Mouse (Mus musculus) mouse trophoblast stem cell (cell line): ENCODE measurements around the gene Copb1.

Source experiments
- in situ Hi-C, 2 experiments: fragments of 300-500 bp; cut with MseI, MboI; formaldehyde crosslinking; loops; 2 replicates in 1 of 2; 3 replicates in 1 of 2; pipeline ENCODE4 v1.15.1; 2025

The Copb1 gene

DNA sequence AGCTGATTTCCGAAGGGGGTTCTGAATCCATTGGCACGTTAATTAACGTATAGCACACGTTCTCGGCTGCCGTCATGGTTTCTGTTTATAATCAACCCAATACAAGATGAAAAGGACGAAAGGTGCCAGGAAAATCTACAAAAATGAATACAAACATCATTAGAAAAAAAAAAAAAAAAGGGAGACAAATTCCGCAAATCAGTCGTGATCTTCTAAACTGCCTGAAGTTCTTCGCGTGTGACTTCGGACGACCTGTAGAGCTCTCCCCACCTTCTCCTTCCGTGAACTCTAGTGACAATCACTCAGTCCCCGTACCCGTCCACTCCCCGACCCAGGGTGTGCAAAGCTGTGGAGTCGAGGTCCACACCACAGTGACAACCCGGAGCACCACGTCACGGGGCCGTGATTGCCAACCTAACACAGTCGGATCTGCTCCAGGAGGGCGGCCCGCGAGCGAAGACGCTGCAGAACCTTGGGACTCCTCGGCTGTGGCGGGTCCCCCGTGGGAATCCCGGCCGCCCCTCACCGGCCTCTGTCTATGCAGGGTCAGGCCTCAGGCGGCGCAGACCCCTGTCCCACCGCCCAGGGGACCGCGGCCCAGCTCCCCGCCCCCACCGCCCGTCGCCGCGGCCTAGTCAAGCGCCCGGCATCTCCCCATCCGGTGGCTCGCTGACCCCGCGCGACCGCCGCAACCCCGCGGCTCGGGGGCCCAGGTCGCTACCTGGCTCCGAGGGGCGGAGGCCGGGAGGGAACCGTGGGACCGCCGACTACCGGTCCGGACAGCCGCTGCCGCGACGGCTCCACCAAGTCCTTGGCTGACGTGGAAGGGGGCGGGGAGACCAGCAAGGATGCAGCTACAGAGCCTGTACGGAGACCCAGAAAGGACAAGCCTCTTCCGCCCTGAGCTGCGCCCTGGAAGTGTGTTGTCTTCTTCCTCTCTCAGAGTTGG lies at the start of gene Copb1:
Gene Copb1 (minus strand): TSS at position 827 of the 949 bp plus-strand sequence.
- in situ Hi-C loops = no loop called here

GRCm38 (mm10) chr7:114301293-114301782 lies 46.8 kb upstream of the Copb1 start:
- in situ Hi-C loops = no loop called here

DNA sequence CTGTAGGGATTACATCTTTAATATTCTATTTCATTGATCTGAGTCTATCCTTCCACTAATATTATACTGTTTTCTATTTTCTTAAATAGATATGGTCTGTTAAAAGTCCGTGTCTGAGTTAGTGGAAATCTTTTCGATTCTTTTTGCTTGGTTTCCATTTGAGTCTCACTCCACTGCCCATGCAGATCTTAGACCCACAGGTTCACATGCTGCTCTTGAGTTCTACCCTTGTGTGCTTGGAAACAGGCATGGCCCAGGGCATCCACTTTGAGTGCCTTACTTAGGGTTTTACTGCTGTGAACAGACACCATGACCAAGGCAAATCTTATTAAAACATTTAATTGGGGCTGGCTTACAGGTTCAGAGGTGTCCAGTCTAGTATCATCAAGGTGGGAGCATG lies 46.3 kb upstream of the Copb1 start:
- in situ Hi-C loops = no loop called here

DNA sequence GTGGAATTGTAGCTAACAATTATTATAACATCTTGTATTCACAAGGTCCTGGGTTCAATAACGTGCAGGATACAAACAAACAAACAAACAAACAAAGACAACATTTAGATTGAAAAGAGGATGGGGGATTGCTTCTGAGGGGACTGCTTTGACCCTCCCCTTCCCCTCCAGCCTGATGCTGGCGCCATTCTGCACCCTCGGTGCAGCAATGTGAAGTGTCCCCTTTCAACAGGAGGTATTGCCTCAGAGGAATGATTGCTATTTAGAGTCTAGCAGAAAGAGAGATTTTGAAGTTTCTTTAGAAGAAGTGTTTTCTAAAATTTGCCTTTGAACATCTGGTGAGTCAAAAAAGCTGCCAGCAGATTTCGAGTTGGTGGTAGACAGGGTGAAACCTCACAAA lies 44.7 kb upstream of the Copb1 start:
- in situ Hi-C loops = no loop called here

DNA sequence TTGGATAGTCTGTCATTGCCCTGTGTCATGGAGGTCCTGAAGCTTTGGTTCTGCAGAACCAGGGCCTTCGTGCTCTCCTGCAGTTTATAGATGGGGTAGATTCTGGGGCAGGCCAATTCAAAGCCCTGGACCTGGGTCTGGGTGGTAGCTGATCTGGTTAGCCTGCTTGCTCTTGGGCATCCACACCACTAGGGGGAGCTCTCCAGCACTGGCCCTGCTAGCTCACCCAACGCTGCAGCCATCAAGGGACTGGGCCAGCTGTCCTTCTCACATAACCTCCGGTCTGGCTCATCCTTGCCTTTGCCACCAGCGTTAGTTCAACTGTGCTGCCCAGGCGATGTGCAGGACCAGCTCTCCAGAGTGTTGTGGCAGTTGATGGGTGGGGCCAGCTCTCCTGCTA lies 40.2 kb upstream of the Copb1 start:
- in situ Hi-C loops = no loop called here

GRCm38 (mm10) chr7:114293903-114294302 lies 39.4 kb upstream of the Copb1 start:
- in situ Hi-C loops = no loop called here

GRCm38 (mm10) chr7:114292501-114292971 lies 38.0 kb upstream of the Copb1 start:
- in situ Hi-C loops = no loop called here

DNA sequence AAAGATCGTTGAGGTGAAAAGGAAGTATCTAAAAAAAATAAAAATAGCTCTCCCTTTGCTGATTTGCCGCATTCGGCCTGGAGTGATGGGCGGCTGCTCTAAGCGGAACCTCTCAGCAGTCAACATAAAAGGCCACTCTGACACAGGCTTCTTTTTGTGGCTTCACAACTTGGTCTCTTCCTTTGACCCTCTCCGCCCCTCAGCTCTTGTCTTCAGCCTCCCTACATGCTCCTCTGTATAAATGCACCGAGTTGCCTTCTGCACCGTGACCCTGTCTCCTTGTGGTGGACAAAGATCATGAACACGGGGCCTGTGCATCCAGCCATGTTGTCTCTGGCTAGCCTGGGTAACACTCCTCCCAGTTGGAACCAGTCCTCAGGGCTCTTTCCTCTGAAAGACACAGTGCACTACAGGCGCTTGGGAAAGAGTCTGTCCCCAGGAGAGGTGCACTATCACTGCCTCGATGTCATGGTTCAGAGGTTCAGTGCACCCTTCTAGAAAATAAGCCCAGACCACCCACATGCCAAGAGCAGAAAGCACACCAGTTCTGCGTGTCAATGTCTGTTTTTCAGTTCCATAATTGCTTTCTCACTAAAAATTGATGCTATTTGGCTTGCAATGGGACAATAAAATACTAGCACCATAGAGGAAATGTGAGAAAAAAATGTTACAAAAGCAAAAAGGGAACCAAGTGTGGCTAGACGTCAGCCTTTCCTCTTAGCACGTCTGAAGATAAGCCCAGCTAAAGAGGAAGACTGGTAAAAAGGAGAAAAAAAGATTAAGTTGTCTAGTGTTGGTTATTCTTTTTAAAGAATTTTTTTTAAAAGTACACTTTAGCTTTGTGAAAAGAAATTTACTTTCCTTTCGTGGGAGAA lies 37.2 kb upstream of the Copb1 start:
- in situ Hi-C loops = no loop called here

DNA sequence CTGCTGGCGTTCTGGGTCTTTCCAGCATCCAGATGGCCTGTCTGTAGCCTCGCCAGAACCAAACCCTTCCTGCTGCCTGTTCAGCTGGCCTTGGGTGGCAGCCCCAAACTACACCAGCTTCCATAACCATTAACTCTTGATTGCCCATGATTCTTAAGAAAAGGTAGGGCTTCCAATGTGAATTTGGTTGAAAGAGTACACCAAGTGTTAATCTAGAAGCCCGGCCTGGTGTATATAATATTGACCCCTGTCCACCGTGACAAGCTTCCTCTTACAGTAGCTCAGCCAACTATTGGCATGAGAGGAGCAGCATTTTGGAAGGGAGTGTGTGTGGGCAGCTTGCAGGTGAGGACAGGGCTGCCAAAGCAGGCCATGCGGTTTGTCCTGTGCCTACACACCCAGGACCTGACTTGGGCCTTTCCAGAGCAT lies 35.6 kb upstream of the Copb1 start:
- in situ Hi-C loops = no loop called here

GRCm38 (mm10) chr7:114284296-114284910 lies 29.9 kb upstream of the Copb1 start:
- in situ Hi-C loops = no loop called here

GRCm38 (mm10) chr7:114283006-114283405 lies 28.5 kb upstream of the Copb1 start:
- in situ Hi-C loops = no loop called here

GRCm38 (mm10) chr7:114281671-114282070 lies 27.2 kb upstream of the Copb1 start:
- in situ Hi-C loops = no loop called here

GRCm38 (mm10) chr7:114276005-114276752 lies 21.7 kb upstream of the Copb1 start, which contains the start of gene Psma1:
Psma1 (minus strand) TSS chr7:114276118.
- in situ Hi-C loops = no loop called here

- in situ Hi-C loops = no loop called here
Measured at GRCm38 (mm10) chr7:114275372-114276004, 21.0 kb upstream of the Copb1 start.

GRCm38 (mm10) chr7:114268446-114268845 lies 13.9 kb upstream of the Copb1 start:
- in situ Hi-C loops = no loop called here

GRCm38 (mm10) chr7:114251684-114252083 lies 2.8 kb downstream of the Copb1 start:
- in situ Hi-C loops = no loop called here

GRCm38 (mm10) chr7:114233980-114234379 lies 20.5 kb downstream of the Copb1 start:
- in situ Hi-C loops = no loop called here

GRCm38 (mm10) chr7:114232982-114233381 lies 21.5 kb downstream of the Copb1 start:
- in situ Hi-C loops = no loop called here

- in situ Hi-C loops = no loop called here
Measured at GRCm38 (mm10) chr7:114231857-114232256, 22.7 kb downstream of the Copb1 start.

GRCm38 (mm10) chr7:114226521-114226920 lies 28.0 kb downstream of the Copb1 start:
- in situ Hi-C loops = no loop called here
